Mouse (Mus musculus) midbrain, embryonic 11.5 days (tissue): ENCODE results near the gene Tmem269. TPM values are rescaled to one million over a fixed set of nuclear protein-coding genes. Genes with fewer than 3 reads are reported as not detected.

Experiments used
- ATAC-seq: fragments of 200-750 bp; cut with Nextera tagmentation; 2 replicates; pipeline ENCODE4 v1.8.0; 2017; ENCODE audit warnings: moderate TSS enrichment, moderate library complexity; ENCODE audit not compliant: low FRiP score
- DNase-seq: peaks from one replicate; pipeline ENCODE4 v3.0.0; 2015; ENCODE audit warnings: low spot score; ENCODE audit errors: missing footprints
- H3K27ac ChIP-seq: fragments of 300-500 bp; sonication (generic); 2 replicates; pipeline ENCODE4 v1.5.1; 2014; ENCODE audit warnings: low read depth, low read length
- H3K27me3 ChIP-seq: fragments of 300-500 bp; sonication (generic); 2 replicates; pipeline ENCODE4 v1.6.1; 2014; ENCODE audit warnings: mild to moderate bottlenecking, low read length, moderate library complexity, mixed read lengths; ENCODE audit not compliant: control insufficient read depth, insufficient read depth
- H3K36me3 ChIP-seq: fragments of 300-500 bp; sonication (generic); 2 replicates; pipeline ENCODE4 v1.6.1; 2014; ENCODE audit warnings: mild to moderate bottlenecking, low read length, moderate library complexity, mixed read lengths; ENCODE audit not compliant: control insufficient read depth, insufficient read depth
- H3K4me1 ChIP-seq: fragments of 300-500 bp; sonication (generic); 2 replicates; pipeline ENCODE4 v1.6.1; 2014; ENCODE audit warnings: low read length; ENCODE audit not compliant: control insufficient read depth, insufficient read depth
- H3K4me2 ChIP-seq: fragments of 300-500 bp; sonication (generic); 2 replicates; pipeline ENCODE4 v1.6.1; 2014; ENCODE audit warnings: mild to moderate bottlenecking, moderate library complexity
- H3K4me3 ChIP-seq: fragments of 300-500 bp; sonication (generic); 2 replicates; pipeline ENCODE4 v1.5.1; 2014; ENCODE audit warnings: low read depth, low read length
- H3K9ac ChIP-seq: fragments of 300-500 bp; sonication (generic); 2 replicates; pipeline ENCODE4 v1.6.1; 2014; ENCODE audit warnings: low read length
- H3K9me3 ChIP-seq: fragments of 300-500 bp; sonication (generic); 2 replicates; pipeline ENCODE4 v1.6.1; 2016; ENCODE audit warnings: low read length; ENCODE audit not compliant: control insufficient read depth
- WGBS: fragments of 180-500 bp; shearing (Covaris S2); extraction: QIAGEN DNeasy Blood & Tissue Kit; methylation state at CpG from one replicate; pipeline ENCODE4 v1.1.7; 2014; 5-methylcytosine and 5-hydroxymethylcytosine counted together
- polyA plus RNA-seq: library from polyadenylated mRNA; unstranded; fragments of >200 nt; fragmentation: Nextera tagmentation; extraction: Ambion mirVana; gene quantifications from 2 replicates; pipeline ENCODE4 v1.2.1, GENCODE M21; 2014

Tmem269 gene
- polyA plus RNA-seq, 1 experiment from 2014 or later: 0.31 TPM

- no peaks in the 10 kb centered on the region for H3K9me3 ChIP-seq
- H3K27ac ChIP-seq: no peak overlapping the region
- no peaks in the 10 kb centered on the region for H3K27me3 ChIP-seq
- 93% methylated on average over 12 of the region's 12 CpGs for WGBS
- no peak for DNase-seq
- ATAC-seq: no peak
- H3K4me1 ChIP-seq: peaks cover 2% of the 10 kb centered on the region; the same call in 1 of the 2 replicates
- no peak overlapping the region for H3K9ac ChIP-seq
- H3K4me2 ChIP-seq: no peak overlapping the region
- H3K36me3 ChIP-seq: 0 out of 2 replicates have a peak, but pooled peaks cover 2% of the 10 kb centered on the region
- no peak overlapping the region for H3K4me3 ChIP-seq
These were observed 24.6 kb upstream of the Tmem269 start for GRCm38 (mm10) chr4:119242571-119242970.

- Histone ChIP-seq H3K27me3 (no peaks in the 10 kb centered on the region), H3K27ac (no peak overlapping the region), H3K4me3 (no peak overlapping the region), H3K9ac (no peak overlapping the region), H3K4me2 (no peak overlapping the region), H3K4me1 (no peaks in the 10 kb centered on the region), H3K9me3 (no peaks in the 10 kb centered on the region), H3K36me3 (0 out of 2 replicates have a peak, but pooled peaks cover 2% of the 10 kb centered on the region)
- 89% methylated on average over 14 of the region's 14 CpGs for WGBS
- ATAC-seq (no peak), DNase-seq (no peak)
These were observed 23.6 kb upstream of the Tmem269 start for GRCm38 (mm10) chr4:119241664-119242063.

GRCm38 (mm10) chr4:119239181-119239682, 21.2 kb upstream of the Tmem269 start:
- peak; percentile 81 for ATAC-seq
- Histone ChIP-seq H3K4me2 (0 out of 2 replicates have a peak overlapping the region, but pooled peaks have one; percentile 2), H3K9ac (peak overlapping the region; percentile 39; the same call in 1 of the 2 replicates), H3K27me3 (no peaks in the 10 kb centered on the region), H3K4me1 (0 out of 2 replicates have a peak, but pooled peaks cover 2% of the 10 kb centered on the region), H3K36me3 (0 out of 2 replicates have a peak, but pooled peaks cover 2% of the 10 kb centered on the region), H3K4me3 (no peak overlapping the region), H3K27ac (no peak overlapping the region; the same call in 1 of the 2 replicates), H3K9me3 (no peaks in the 10 kb centered on the region)
- WGBS: 47% methylated on average over 12 of the region's 12 CpGs
- peak; percentile 95 for DNase-seq

GRCm38 (mm10) chr4:119238661-119239060, 20.6 kb upstream of the Tmem269 start:
- no peak for ATAC-seq
- Histone ChIP-seq H3K36me3 (no peaks in the 10 kb centered on the region), H3K27ac (no peak overlapping the region)

GRCm38 (mm10) chr4:119234348-119234747, 16.3 kb upstream of the Tmem269 start:
- no peak for DNase-seq
- Histone ChIP-seq H3K27ac (no peak overlapping the region), H3K4me2 (peak overlapping the region; percentile 92), H3K4me3 (peak overlapping the region; percentile 7; the same call in 1 of the 2 replicates), H3K36me3 (no peaks in the 10 kb centered on the region), H3K9me3 (no peaks in the 10 kb centered on the region), H3K9ac (no peak overlapping the region), H3K4me1 (peaks cover 15% of the 10 kb centered on the region), H3K27me3 (no peaks in the 10 kb centered on the region)
- WGBS: 82% methylated on average over 3 of the region's 3 CpGs
- ATAC-seq: no peak

More at GRCm38 (mm10) chr4:119238661-119239060, 20.6 kb upstream of the Tmem269 start:
- Histone ChIP-seq H3K4me3 (no peak overlapping the region), H3K4me2 (no peak overlapping the region), H3K9ac (no peak overlapping the region), H3K9me3 (no peaks in the 10 kb centered on the region), H3K4me1 (peaks cover 5% of the 10 kb centered on the region), H3K27me3 (no peaks in the 10 kb centered on the region)
- 72% methylated on average over 3 of the region's 3 CpGs for WGBS
- no peak for DNase-seq

GRCm38 (mm10) chr4:119233256-119233901, 15.4 kb upstream of the Tmem269 start:
- Histone ChIP-seq H3K27me3 (no peaks in the 10 kb centered on the region), H3K4me2 (peak overlapping the region; percentile 92), H3K4me1 (peaks cover 15% of the 10 kb centered on the region), H3K9ac (peak overlapping the region; percentile 71), H3K36me3 (no peaks in the 10 kb centered on the region), H3K27ac (no peak overlapping the region; the same call in 1 of the 2 replicates), H3K9me3 (no peaks in the 10 kb centered on the region), H3K4me3 (peak overlapping the region; percentile 85)
- peak; percentile 96 for DNase-seq
- ATAC-seq: peak; percentile 22
- under 1% methylated on average over 34 of the region's 36 CpGs for WGBS

GRCm38 (mm10) chr4:119232410-119233255, 14.6 kb upstream of the Tmem269 start, which contains the start of the genes AU022252 and P3h1:
Gene AU022252 (minus strand): TSS chr4:119232712.
Gene P3h1 (plus strand): TSS chr4:119232915.
- peaks cover 4% of the 10 kb centered on the region; the same call in 1 of the 2 replicates for H3K36me3 ChIP-seq
- peak; percentile 100 for DNase-seq
- ATAC-seq: peak; percentile 96
- H3K9ac ChIP-seq: peak within 1 kb of the TSS; percentile 83
- peaks cover 15% of the 10 kb centered on the region for H3K4me1 ChIP-seq
- no peaks in the 10 kb centered on the region for H3K27me3 ChIP-seq
- H3K27ac ChIP-seq: no peak within 1 kb of the TSS; the same call in 1 of the 2 replicates
- peak within 1 kb of the TSS; percentile 92 for H3K4me2 ChIP-seq
- H3K4me3 ChIP-seq: peak within 1 kb of the TSS; percentile 85
- H3K9me3 ChIP-seq: no peaks in the 10 kb centered on the region
- WGBS: under 1% methylated on average over 71 of the region's 71 CpGs

GRCm38 (mm10) chr4:119226751-119227150, 8.7 kb upstream of the Tmem269 start:
- ATAC-seq (no peak), DNase-seq (no peak)
- no peak overlapping the region for H3K4me3 ChIP-seq
- H3K36me3 ChIP-seq: peaks cover 9% of the 10 kb centered on the region; the same call in 1 of the 2 replicates
- H3K27ac ChIP-seq: no peak overlapping the region
- 95% methylated on average over 11 of the region's 11 CpGs for WGBS
- H3K4me1 ChIP-seq: peaks cover 5% of the 10 kb centered on the region
- no peak overlapping the region for H3K4me2 ChIP-seq
- no peaks in the 10 kb centered on the region for H3K9me3 ChIP-seq
- H3K9ac ChIP-seq: no peak overlapping the region
- H3K27me3 ChIP-seq: no peaks in the 10 kb centered on the region
